Mouse (Mus musculus) CD8-positive naive resting alpha-beta T cell, adult 2 months (primary cell): ENCODE measurements around the gene Cdhr1.
"Not testable (repeated sequence)": the region's sequence is repeated elsewhere in the genome, so short reads cannot be mapped to it uniquely, and the experiment has no call there.

Experiments used
- DNase-seq, 2 experiments: peaks; one replicate each; pipeline ENCODE4 v3.0.0; 2022; ENCODE audit warnings: low read depth in 2 of 2, low spot score in 2 of 2

Gene Cdhr1

GRCm38 (mm10) chr14:37097956-37098530 lies at the start of gene Cdhr1:
Gene Cdhr1, minus strand, starts transcription at chr14:37098347.
- DNase-seq, result no peak

GRCm38 (mm10) chr14:37139051-37139710 lies 41.0 kb upstream of the Cdhr1 start:
- no peak for DNase-seq

GRCm38 (mm10) chr14:37137596-37137995 lies 39.4 kb upstream of the Cdhr1 start:
- not testable (repeated sequence) for DNase-seq

GRCm38 (mm10) chr14:37136110-37136509 lies 38.0 kb upstream of the Cdhr1 start:
- no peak for DNase-seq

- no peak for DNase-seq
Observed at GRCm38 (mm10) chr14:37135671-37136070, 37.5 kb upstream of the Cdhr1 start.

- DNase-seq, result peak; percentile 93 to 96
Observed at GRCm38 (mm10) chr14:37135127-37135593, 37.0 kb upstream of the Cdhr1 start, which contains the start of gene Ghitm. Gene Ghitm, minus strand, starts transcription at chr14:37135272.

- DNase-seq, result peak in 1 of 2 experiments; percentile 26
Observed at GRCm38 (mm10) chr14:37134304-37135126, 36.4 kb upstream of the Cdhr1 start.

- peak in 1 of 2 experiments; percentile 28 for DNase-seq
Observed at GRCm38 (mm10) chr14:37127652-37128051, 29.5 kb upstream of the Cdhr1 start.

GRCm38 (mm10) chr14:37119233-37119632 lies 21.1 kb upstream of the Cdhr1 start:
- no peak for DNase-seq

- no peak for DNase-seq
Observed at GRCm38 (mm10) chr14:37113922-37114321, 15.8 kb upstream of the Cdhr1 start, which contains the start of gene 2610528A11Rik. Gene 2610528A11Rik, minus strand, starts transcription at chr14:37114022.

- no peak for DNase-seq
Observed at GRCm38 (mm10) chr14:37112931-37113330, 14.8 kb upstream of the Cdhr1 start.

- DNase-seq, result no peak
Observed at GRCm38 (mm10) chr14:37111371-37111770, 13.2 kb upstream of the Cdhr1 start.

- DNase-seq, result no peak
Observed at GRCm38 (mm10) chr14:37110456-37110855, 12.3 kb upstream of the Cdhr1 start.

GRCm38 (mm10) chr14:37109975-37110374 lies 11.8 kb upstream of the Cdhr1 start:
- DNase-seq, result no peak

- DNase-seq, result no peak
Observed at GRCm38 (mm10) chr14:37109460-37109859, 11.3 kb upstream of the Cdhr1 start.

GRCm38 (mm10) chr14:37105846-37106245 lies 7.7 kb upstream of the Cdhr1 start:
- DNase-seq, result no peak

- DNase-seq, result no peak
Observed at GRCm38 (mm10) chr14:37104747-37105146, 6.6 kb upstream of the Cdhr1 start.

- DNase-seq, result no peak
Observed at GRCm38 (mm10) chr14:37102484-37102883, 4.3 kb upstream of the Cdhr1 start.

GRCm38 (mm10) chr14:37101531-37101930 lies 3.4 kb upstream of the Cdhr1 start:
- no peak for DNase-seq

- no peak for DNase-seq
Observed at GRCm38 (mm10) chr14:37095556-37095955, 2.6 kb downstream of the Cdhr1 start.

GRCm38 (mm10) chr14:37094436-37094835 lies 3.7 kb downstream of the Cdhr1 start:
- DNase-seq, result no peak

GRCm38 (mm10) chr14:37083755-37084154 lies 14.4 kb downstream of the Cdhr1 start:
- DNase-seq, result no peak
